Mouse (Mus musculus): Measurements from ENCODE around the gene 4930412O13Rik.

DNA sequence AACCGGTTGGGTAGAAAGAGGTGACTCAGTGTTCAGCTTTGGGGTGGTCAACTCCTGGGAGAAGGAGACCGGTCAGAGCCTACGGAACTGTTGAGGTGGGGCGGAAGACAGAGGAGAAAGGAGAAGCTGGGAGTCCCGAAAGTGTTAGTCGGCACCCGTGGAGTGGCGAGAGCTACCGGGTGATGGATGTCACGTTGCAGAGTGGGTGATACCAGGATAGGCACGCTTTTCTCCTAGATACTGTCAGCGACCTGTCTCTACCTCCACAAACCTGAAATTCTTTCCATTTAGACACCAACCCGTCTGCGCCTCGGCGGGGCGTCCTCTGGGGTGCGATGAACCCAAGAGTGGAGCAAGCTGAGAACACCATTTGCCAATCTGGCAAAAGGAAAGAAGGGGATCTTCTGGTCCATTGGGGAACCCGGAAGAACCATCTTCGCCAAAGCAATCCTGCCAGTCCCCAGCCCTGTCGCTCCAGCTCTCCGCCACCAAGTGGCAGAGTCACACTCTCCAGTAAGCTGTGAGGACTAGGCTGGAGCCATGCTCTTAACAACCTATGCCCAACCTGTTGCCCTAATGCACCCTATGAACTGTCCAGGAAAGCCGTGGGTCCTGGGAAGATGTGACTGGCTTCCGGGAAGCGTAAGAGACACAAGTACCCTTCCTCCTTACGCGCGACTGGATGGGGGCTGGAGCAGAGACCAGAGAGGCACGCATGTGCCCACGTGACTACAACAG, 8.0 kb downstream of the 4930412O13Rik start, which contains the start of gene 9230102O04Rik:
- TF ChIP-seq CTCF (IDR thresholded peaks at IDR 0.05; ENCODE audit: control insufficient read depth, insufficient read depth, insufficient replicate concordance, low read depth, low read length) (peak; percentile 27; the same call in 1 of the 2 replicates), POLR2A (IDR thresholded peaks at IDR 0.05; ENCODE audit: control insufficient read depth, low read depth, low read length) (no peak)
